Mouse (Mus musculus) hindbrain, embryonic 16.5 days (tissue): ENCODE measurements around the gene Fam213a. TPM values are rescaled to one million over a fixed set of nuclear protein-coding genes. Genes with fewer than 3 reads are reported as not detected.

Experiments used
- ATAC-seq: fragments of 200-750 bp; cut with Nextera tagmentation; 2 replicates; pipeline ENCODE4 v1.8.0; 2017; ENCODE audit warnings: moderate TSS enrichment, moderate library complexity
- H3K27ac ChIP-seq: fragments of 300-500 bp; sonication (generic); 2 replicates; pipeline ENCODE4 v1.5.1; 2014; ENCODE audit warnings: low read depth, mild to moderate bottlenecking, control low read depth, low read length, moderate library complexity
- H3K27me3 ChIP-seq: fragments of 300-500 bp; sonication (generic); replicated peaks from 2 replicates; pipeline ENCODE4 v1.6.1; 2014; ENCODE audit warnings: low read length; ENCODE audit not compliant: control insufficient read depth, insufficient read depth
- H3K36me3 ChIP-seq: fragments of 300-500 bp; sonication (generic); 2 replicates; pipeline ENCODE4 v1.6.1; 2014; ENCODE audit warnings: mild to moderate bottlenecking, low read length, moderate library complexity, mixed read lengths; ENCODE audit not compliant: control insufficient read depth, insufficient read depth
- H3K4me1 ChIP-seq: fragments of 300-500 bp; sonication (generic); 2 replicates; pipeline ENCODE4 v1.6.1; 2014; ENCODE audit warnings: low read depth, low read length; ENCODE audit not compliant: control insufficient read depth, insufficient read depth
- H3K4me2 ChIP-seq: fragments of 300-500 bp; sonication (generic); 2 replicates; pipeline ENCODE4 v1.6.1; 2014; ENCODE audit warnings: mild to moderate bottlenecking, low read length, control low read depth, moderate library complexity
- H3K4me3 ChIP-seq: fragments of 300-500 bp; sonication (generic); 2 replicates; pipeline ENCODE4 v1.5.1; 2014; ENCODE audit warnings: mild to moderate bottlenecking, low read length, control low read depth, moderate library complexity
- H3K9ac ChIP-seq: fragments of 300-500 bp; sonication (generic); 2 replicates; pipeline ENCODE4 v1.6.1; 2014; ENCODE audit warnings: low read depth, mild to moderate bottlenecking, control low read depth, low read length, moderate library complexity
- H3K9me3 ChIP-seq: fragments of 300-500 bp; sonication (generic); 2 replicates; pipeline ENCODE4 v1.6.1; 2014; ENCODE audit warnings: mild to moderate bottlenecking, low read length, moderate library complexity; ENCODE audit not compliant: control insufficient read depth
- WGBS: fragments of 180-500 bp; shearing (Covaris S2); extraction: QIAGEN DNeasy Blood & Tissue Kit; methylation state at CpG from one replicate; pipeline ENCODE4 v1.1.7; 2014; 5-methylcytosine and 5-hydroxymethylcytosine counted together
- polyA plus RNA-seq: library from polyadenylated mRNA; unstranded; fragments of >200 nt; fragmentation: Nextera tagmentation; extraction: Ambion mirVana; gene quantifications from 2 replicates; pipeline ENCODE4 v1.2.1, GENCODE M21; 2015

Gene Fam213a
- polyA plus RNA-seq, 1 experiment from 2014 or later: 123 TPM

DNA sequence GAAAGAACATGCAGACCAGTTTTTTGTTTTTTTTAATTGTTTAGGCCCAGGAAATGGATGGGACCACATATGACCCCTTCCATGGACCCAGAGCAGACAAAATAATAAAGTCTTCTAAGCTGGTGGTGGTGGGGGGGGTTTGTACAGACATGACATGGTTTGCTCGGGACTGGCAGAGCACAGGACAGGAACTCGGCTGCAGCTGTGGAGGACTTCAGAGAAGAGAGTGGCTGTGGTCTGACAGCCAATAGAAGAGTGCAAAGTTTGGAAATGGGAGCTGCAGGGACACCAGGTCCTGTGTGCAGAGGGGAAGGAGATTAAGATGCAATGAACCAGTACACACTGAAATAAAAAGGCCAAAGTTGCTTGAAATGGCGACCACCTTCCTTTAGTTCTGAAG is 54.0 kb downstream of the Fam213a start:
- Histone ChIP-seq H3K4me1 (peaks cover 53% of the 10 kb centered on the region), H3K27ac (0 out of 2 replicates have a peak overlapping the region, but pooled peaks have one; percentile 34), H3K27me3 (no peaks in the 10 kb centered on the region), H3K9me3 (no peaks in the 10 kb centered on the region), H3K36me3 (no peaks in the 10 kb centered on the region), H3K4me3 (no peak overlapping the region), H3K4me2 (no peak overlapping the region), H3K9ac (no peak overlapping the region)
- ATAC-seq: no peak
- 37% methylated on average over 3 of the region's 3 CpGs for WGBS

- H3K27ac ChIP-seq: peak overlapping the region; percentile 27; the same call in 1 of the 2 replicates
- WGBS: 51% methylated on average over 2 of the region's 2 CpGs
- no peak for ATAC-seq
- no peaks in the 10 kb centered on the region for H3K9me3 ChIP-seq
- H3K4me3 ChIP-seq: no peak overlapping the region
- no peaks in the 10 kb centered on the region for H3K36me3 ChIP-seq
- peaks cover 53% of the 10 kb centered on the region for H3K4me1 ChIP-seq
- no peak overlapping the region for H3K4me2 ChIP-seq
- no peaks in the 10 kb centered on the region for H3K27me3 ChIP-seq
- H3K9ac ChIP-seq: no peak overlapping the region
Observed at GRCm38 (mm10) chr14:40958986-40959381, 54.6 kb downstream of the Fam213a start.

DNA sequence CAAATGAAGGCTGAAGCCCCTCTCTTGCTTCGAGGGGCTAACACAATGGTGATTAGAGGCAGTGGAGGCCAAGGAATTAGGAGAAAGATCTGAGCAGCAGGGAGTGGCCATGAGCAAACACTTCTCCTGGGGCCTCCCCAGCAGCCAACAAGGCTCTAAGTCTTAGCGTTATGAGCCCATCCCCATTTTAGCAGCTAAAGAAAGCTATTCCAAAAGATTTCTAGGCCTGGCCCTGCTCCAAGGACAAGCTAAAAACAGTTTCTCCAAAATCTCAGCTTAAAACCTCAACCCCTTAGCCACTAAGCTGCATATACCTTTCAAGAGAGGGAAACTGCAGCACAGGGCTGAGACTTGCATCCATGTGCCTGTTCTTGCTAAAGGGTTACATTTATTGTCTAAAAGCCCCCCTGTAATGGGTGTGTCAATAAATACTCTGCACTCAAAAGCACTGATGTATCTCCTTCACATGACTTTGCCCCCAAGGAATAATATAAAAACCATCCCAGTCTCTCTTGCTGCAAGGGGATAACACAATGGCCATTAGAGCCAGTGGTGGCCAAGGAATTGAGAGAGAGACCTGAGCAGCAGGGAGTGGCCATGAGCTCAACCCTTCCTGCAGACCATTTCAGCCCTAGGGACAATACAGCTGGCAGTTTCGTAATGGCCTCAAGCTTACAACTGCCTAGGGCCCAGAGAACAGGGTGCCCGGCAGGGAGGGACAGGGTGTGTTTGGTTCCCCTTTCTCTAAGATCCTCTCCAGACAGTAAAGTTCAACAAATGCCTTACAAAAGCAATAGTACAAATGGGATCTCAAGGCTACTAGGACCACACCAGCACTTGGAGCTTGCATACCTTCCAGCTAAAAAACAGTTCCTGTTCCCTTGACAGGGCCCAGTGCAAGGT is 55.3 kb downstream of the Fam213a start:
- no peaks in the 10 kb centered on the region for H3K27me3 ChIP-seq
- H3K9me3 ChIP-seq: no peaks in the 10 kb centered on the region
- no peaks in the 10 kb centered on the region for H3K36me3 ChIP-seq
- no peak overlapping the region for H3K9ac ChIP-seq
- no peak overlapping the region for H3K4me3 ChIP-seq
- no peak overlapping the region for H3K4me2 ChIP-seq
- peaks cover 56% of the 10 kb centered on the region for H3K4me1 ChIP-seq
- ATAC-seq: no peak
- peak overlapping the region; percentile 27; the same call in 1 of the 2 replicates for H3K27ac ChIP-seq
- 24% methylated on average over 4 of the region's 4 CpGs for WGBS

DNA sequence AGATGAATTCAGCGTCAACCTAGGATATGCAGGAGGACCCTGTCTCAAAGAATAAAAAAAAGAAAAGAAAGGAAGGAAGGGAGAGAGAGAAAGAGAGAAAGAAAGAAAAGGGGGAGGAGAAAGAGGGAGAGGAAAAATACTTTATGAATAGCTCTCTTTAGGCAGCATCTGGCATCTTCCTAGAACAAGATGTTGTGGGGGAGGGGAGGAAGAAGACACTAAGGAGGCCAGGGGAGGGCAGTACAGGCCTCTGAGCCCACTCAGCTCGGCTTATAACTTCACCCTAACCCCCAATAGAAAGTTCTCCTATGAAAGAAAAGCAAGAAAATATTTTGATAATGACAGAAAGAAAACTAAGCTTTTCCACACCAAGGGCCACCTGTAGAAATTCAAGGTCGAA is 56.0 kb downstream of the Fam213a start:
- ATAC-seq: no peak
- no peaks in the 10 kb centered on the region for H3K36me3 ChIP-seq
- H3K4me3 ChIP-seq: no peak overlapping the region
- no peaks in the 10 kb centered on the region for H3K9me3 ChIP-seq
- H3K4me2 ChIP-seq: no peak overlapping the region
- H3K9ac ChIP-seq: no peak overlapping the region; the same call in 1 of the 2 replicates
- peaks cover 53% of the 10 kb centered on the region for H3K4me1 ChIP-seq
- no peaks in the 10 kb centered on the region for H3K27me3 ChIP-seq
- WGBS: 43% methylated on average over 3 of the region's 3 CpGs
- H3K27ac ChIP-seq: no peak overlapping the region; the same call in 1 of the 2 replicates

DNA sequence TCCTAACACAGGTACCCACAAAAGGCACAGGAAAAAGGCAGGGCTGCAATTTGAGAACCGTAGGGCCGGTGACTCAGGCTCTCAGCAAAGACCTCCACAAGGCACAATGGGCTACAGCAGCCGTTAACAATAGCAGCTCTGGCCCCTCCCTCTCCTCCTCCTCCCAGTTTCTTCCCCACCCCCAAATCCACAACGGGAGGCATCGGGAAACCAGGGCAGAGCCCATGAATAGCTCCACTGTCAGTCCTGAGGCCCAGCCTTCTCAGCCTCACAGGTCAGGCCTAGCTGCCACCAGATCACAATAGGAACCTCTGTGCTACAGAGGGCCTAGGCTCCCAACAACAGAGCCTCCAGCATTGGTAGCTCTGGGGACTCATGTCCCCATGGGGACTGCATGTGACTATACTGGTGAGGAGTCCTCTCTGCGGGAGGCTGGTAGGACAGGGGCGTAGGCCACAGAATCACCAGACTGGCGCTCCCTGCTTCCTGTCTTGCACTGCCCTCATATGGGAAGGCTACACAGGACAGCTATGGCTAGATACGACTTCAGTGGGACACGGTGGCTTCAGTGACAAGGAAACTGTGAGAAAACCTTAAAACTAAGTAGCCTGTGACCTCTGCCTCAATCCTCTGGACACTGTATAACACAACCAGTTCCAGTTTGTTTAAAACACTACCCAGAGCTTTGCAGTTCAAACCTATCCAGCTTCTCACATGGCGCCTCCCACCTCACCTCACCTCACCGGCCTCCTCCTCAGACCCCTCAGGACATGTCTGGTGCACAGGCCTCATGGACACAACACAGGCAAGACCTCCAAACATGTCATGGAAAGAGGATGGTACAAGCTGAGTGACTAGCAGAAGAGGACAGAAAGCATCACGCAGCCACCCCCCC is 57.1 kb downstream of the Fam213a start:
- Histone ChIP-seq H3K4me1 (peaks cover 53% of the 10 kb centered on the region), H3K9me3 (no peaks in the 10 kb centered on the region), H3K27me3 (no peaks in the 10 kb centered on the region), H3K27ac (peak overlapping the region; percentile 85), H3K4me3 (no peak overlapping the region), H3K9ac (peak overlapping the region; percentile 61), H3K4me2 (peak overlapping the region; percentile 32), H3K36me3 (no peaks in the 10 kb centered on the region)
- ATAC-seq: peak; percentile 88
- 16% methylated on average over 13 of the region's 13 CpGs for WGBS

- Histone ChIP-seq H3K4me2 (peak overlapping the region; percentile 32), H3K27me3 (no peaks in the 10 kb centered on the region), H3K4me1 (peaks cover 53% of the 10 kb centered on the region), H3K27ac (peak overlapping the region; percentile 85), H3K9ac (peak overlapping the region; percentile 61), H3K9me3 (no peaks in the 10 kb centered on the region), H3K4me3 (no peak overlapping the region), H3K36me3 (no peaks in the 10 kb centered on the region)
- peak; percentile 60 for ATAC-seq
- 7% methylated on average over 10 of the region's 10 CpGs for WGBS
Observed at GRCm38 (mm10) chr14:40955596-40956251, 57.9 kb downstream of the Fam213a start.

DNA sequence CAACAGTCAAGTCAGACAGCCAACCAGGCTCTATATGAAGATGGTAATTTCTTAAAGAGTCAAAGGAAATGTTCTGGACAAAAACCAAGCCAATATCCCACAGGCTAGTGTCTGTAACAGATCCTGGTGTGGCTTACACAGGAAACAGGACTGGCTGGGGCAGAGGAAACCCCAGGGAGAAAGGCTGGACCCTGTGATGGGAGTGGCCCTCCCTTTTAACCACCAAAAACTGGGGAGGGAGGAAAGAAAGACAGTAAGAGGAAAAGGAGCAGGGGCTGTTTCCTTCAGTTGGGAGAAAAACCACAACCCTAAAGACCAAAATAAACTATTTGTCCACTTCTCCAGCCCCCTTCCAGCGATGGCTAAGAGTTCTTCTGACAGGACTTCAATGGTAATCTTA is 58.4 kb downstream of the Fam213a start:
- no peak overlapping the region for H3K9ac ChIP-seq
- peaks cover 52% of the 10 kb centered on the region for H3K4me1 ChIP-seq
- H3K4me2 ChIP-seq: no peak overlapping the region; the same call in 1 of the 2 replicates
- H3K4me3 ChIP-seq: no peak overlapping the region
- WGBS: 69% methylated on average over 1 of the region's 1 CpGs
- no peaks in the 10 kb centered on the region for H3K27me3 ChIP-seq
- no peaks in the 10 kb centered on the region for H3K9me3 ChIP-seq
- H3K36me3 ChIP-seq: no peaks in the 10 kb centered on the region
- ATAC-seq: no peak
- peak overlapping the region; percentile 85 for H3K27ac ChIP-seq

DNA sequence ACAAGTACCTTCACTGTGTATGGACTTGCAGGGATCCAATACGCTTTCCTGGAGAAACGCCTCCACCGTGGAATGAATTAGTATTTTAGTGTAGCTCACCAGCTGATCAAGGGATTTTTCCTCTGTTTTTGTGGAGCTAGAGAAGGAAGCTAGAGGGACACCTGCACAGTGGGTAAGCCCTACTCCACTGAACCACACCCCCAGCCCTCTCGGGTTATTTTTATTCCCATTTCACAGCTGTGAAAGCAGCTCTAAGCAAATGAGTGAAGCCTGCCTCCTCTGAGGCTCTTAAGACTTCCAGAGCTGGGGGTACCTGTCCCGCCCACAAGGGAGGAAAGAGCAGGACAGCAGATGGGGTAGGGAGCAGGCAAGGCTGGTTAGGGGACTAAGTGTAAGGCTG is 60.2 kb downstream of the Fam213a start:
- H3K4me3 ChIP-seq: no peak overlapping the region
- ATAC-seq: no peak
- no peak overlapping the region for H3K27ac ChIP-seq
- H3K9me3 ChIP-seq: no peaks in the 10 kb centered on the region
- H3K4me2 ChIP-seq: no peak overlapping the region
- peaks cover 54% of the 10 kb centered on the region for H3K4me1 ChIP-seq
- 72% methylated on average over 5 of the region's 5 CpGs for WGBS
- H3K27me3 ChIP-seq: no peaks in the 10 kb centered on the region
- H3K9ac ChIP-seq: no peak overlapping the region
- H3K36me3 ChIP-seq: no peaks in the 10 kb centered on the region
